Mouse (Mus musculus): ENCODE measurements around the gene S100a4. TPM values are rescaled to one million over a fixed set of nuclear protein-coding genes. Genes with fewer than 3 reads are reported as not detected.
A peak's percentile ranks its signal among the peaks of the same experiment; 100 is the strongest.

S100a4 gene
- polyA plus RNA-seq, 1 experiment from 2014 or later, result 1.4 TPM

GRCm38 (mm10) chr3:90613461-90614147 is 10.0 kb downstream of the S100a4 start:
- Histone ChIP-seq H3K9ac (replicated peaks) (no peak overlapping the region), H3K4me3 (no peak overlapping the region), H3K4me2 (replicated peaks) (peak overlapping the region; percentile 70), H3K9me3 (0 out of 2 replicates have a peak, but pooled peaks cover 3% of the 10 kb centered on the region), H3K4me1 (peaks cover 8% of the 10 kb centered on the region; the same call in 1 of the 2 replicates), H3K27me3 (peaks cover 20% of the 10 kb centered on the region), H3K36me3 (no peaks in the 10 kb centered on the region), H3K27ac (replicated peaks) (no peak overlapping the region)
- ATAC-seq (ENCODE audit: low FRiP score, low read depth), result 0 out of 2 replicates have a peak, but pooled peaks have one; percentile 5
- WGBS, result 71% methylated on average over 7 of the region's 7 CpGs

GRCm38 (mm10) chr3:90614148-90614530 is 10.6 kb downstream of the S100a4 start:
- WGBS, result 86% methylated on average over 6 of the region's 6 CpGs
- Histone ChIP-seq H3K9ac (replicated peaks) (no peak overlapping the region), H3K4me1 (peaks cover 8% of the 10 kb centered on the region; the same call in 1 of the 2 replicates), H3K27me3 (peaks cover 20% of the 10 kb centered on the region), H3K27ac (replicated peaks) (no peak overlapping the region), H3K36me3 (no peaks in the 10 kb centered on the region), H3K4me2 (replicated peaks) (no peak overlapping the region), H3K9me3 (0 out of 2 replicates have a peak, but pooled peaks cover 3% of the 10 kb centered on the region), H3K4me3 (no peak overlapping the region)
- no peak for ATAC-seq (ENCODE audit: low FRiP score, low read depth)

- no peak overlapping the region for H3K4me3 ChIP-seq
- ATAC-seq (ENCODE audit: low FRiP score, low read depth), result no peak
Measured at GRCm38 (mm10) chr3:90614611-90615251, 11.2 kb downstream of the S100a4 start.

GRCm38 (mm10) chr3:90615415-90615814 is 11.8 kb downstream of the S100a4 start:
- 0 out of 2 replicates have a peak, but pooled peaks cover 3% of the 10 kb centered on the region for H3K9me3 ChIP-seq
- 8% methylated on average over 7 of the region's 7 CpGs for WGBS
- H3K27ac ChIP-seq (replicated peaks), result no peak overlapping the region
- H3K4me1 ChIP-seq, result peaks cover 8% of the 10 kb centered on the region; the same call in 1 of the 2 replicates
- no peak overlapping the region for H3K4me3 ChIP-seq
- H3K36me3 ChIP-seq, result no peaks in the 10 kb centered on the region
- H3K27me3 ChIP-seq, result peaks cover 20% of the 10 kb centered on the region
- peak; percentile 35; the same call in 1 of the 2 replicates for ATAC-seq (ENCODE audit: low FRiP score, low read depth)
- no peak overlapping the region for H3K9ac ChIP-seq (replicated peaks)
- H3K4me2 ChIP-seq (replicated peaks), result no peak overlapping the region

More at GRCm38 (mm10) chr3:90614611-90615251, 11.2 kb downstream of the S100a4 start:
- peaks cover 20% of the 10 kb centered on the region for H3K27me3 ChIP-seq
- H3K9me3 ChIP-seq, result 0 out of 2 replicates have a peak, but pooled peaks cover 3% of the 10 kb centered on the region
- H3K9ac ChIP-seq (replicated peaks), result no peak overlapping the region
- WGBS, result 81% methylated on average over 11 of the region's 11 CpGs
- peaks cover 8% of the 10 kb centered on the region; the same call in 1 of the 2 replicates for H3K4me1 ChIP-seq
- H3K36me3 ChIP-seq, result no peaks in the 10 kb centered on the region
- no peak overlapping the region for H3K27ac ChIP-seq (replicated peaks)
- H3K4me2 ChIP-seq (replicated peaks), result no peak overlapping the region

GRCm38 (mm10) chr3:90615911-90616310 is 12.3 kb downstream of the S100a4 start:
- H3K27me3 ChIP-seq, result peaks cover 20% of the 10 kb centered on the region
- no peak for ATAC-seq (ENCODE audit: low FRiP score, low read depth)
- H3K4me2 ChIP-seq (replicated peaks), result no peak overlapping the region
- H3K27ac ChIP-seq (replicated peaks), result no peak overlapping the region
- 0 out of 2 replicates have a peak, but pooled peaks cover 3% of the 10 kb centered on the region for H3K9me3 ChIP-seq
- 81% methylated on average over 1 of the region's 1 CpGs for WGBS
- peaks cover 8% of the 10 kb centered on the region; the same call in 1 of the 2 replicates for H3K4me1 ChIP-seq
- H3K9ac ChIP-seq (replicated peaks), result no peak overlapping the region
- H3K4me3 ChIP-seq, result no peak overlapping the region
- H3K36me3 ChIP-seq, result no peaks in the 10 kb centered on the region

GRCm38 (mm10) chr3:90617586-90617985 is 14.0 kb downstream of the S100a4 start:
- Histone ChIP-seq H3K27ac (replicated peaks) (no peak overlapping the region), H3K27me3 (peaks cover 20% of the 10 kb centered on the region), H3K4me2 (replicated peaks) (no peak overlapping the region), H3K9ac (replicated peaks) (no peak overlapping the region), H3K4me3 (no peak overlapping the region), H3K9me3 (0 out of 2 replicates have a peak, but pooled peaks cover 3% of the 10 kb centered on the region), H3K36me3 (no peaks in the 10 kb centered on the region), H3K4me1 (peaks cover 8% of the 10 kb centered on the region; the same call in 1 of the 2 replicates)
- WGBS, result 10% methylated on average over 1 of the region's 1 CpGs
- ATAC-seq (ENCODE audit: low FRiP score, low read depth), result no peak

GRCm38 (mm10) chr3:90621552-90621951 is 18.0 kb downstream of the S100a4 start:
- no peak overlapping the region for H3K9ac ChIP-seq (replicated peaks)
- no peak overlapping the region for H3K4me2 ChIP-seq (replicated peaks)
- H3K4me3 ChIP-seq, result no peak overlapping the region
- H3K36me3 ChIP-seq, result no peaks in the 10 kb centered on the region
- 61% methylated on average over 7 of the region's 7 CpGs for WGBS
- 0 out of 2 replicates have a peak, but pooled peaks cover 3% of the 10 kb centered on the region for H3K9me3 ChIP-seq
- peaks cover 14% of the 10 kb centered on the region for H3K4me1 ChIP-seq
- H3K27ac ChIP-seq (replicated peaks), result no peak overlapping the region
- no peaks in the 10 kb centered on the region; the same call in 1 of the 2 replicates for H3K27me3 ChIP-seq
- no peak for ATAC-seq (ENCODE audit: low FRiP score, low read depth)

GRCm38 (mm10) chr3:90623435-90624071 is 20.0 kb downstream of the S100a4 start:
- Histone ChIP-seq H3K27ac (replicated peaks) (peak overlapping the region; percentile 36; the same call in 1 of the 2 replicates), H3K36me3 (no peaks in the 10 kb centered on the region), H3K27me3 (no peaks in the 10 kb centered on the region; the same call in 1 of the 2 replicates), H3K9ac (replicated peaks) (no peak overlapping the region), H3K4me3 (no peak overlapping the region), H3K4me1 (peaks cover 14% of the 10 kb centered on the region), H3K4me2 (replicated peaks) (no peak overlapping the region), H3K9me3 (no peaks in the 10 kb centered on the region)
- 0 out of 2 replicates have a peak, but pooled peaks have one; percentile 58 for ATAC-seq (ENCODE audit: low FRiP score, low read depth)
- WGBS, result 11% methylated on average over 2 of the region's 2 CpGs

- H3K9me3 ChIP-seq, result no peaks in the 10 kb centered on the region
- 79% methylated on average over 5 of the region's 5 CpGs for WGBS
- no peak overlapping the region for H3K9ac ChIP-seq (replicated peaks)
- H3K27ac ChIP-seq (replicated peaks), result no peak overlapping the region
- H3K4me3 ChIP-seq, result no peak overlapping the region
- H3K36me3 ChIP-seq, result no peaks in the 10 kb centered on the region
- no peaks in the 10 kb centered on the region; the same call in 1 of the 2 replicates for H3K27me3 ChIP-seq
- no peak for ATAC-seq (ENCODE audit: low FRiP score, low read depth)
- H3K4me1 ChIP-seq, result peaks cover 14% of the 10 kb centered on the region
- no peak overlapping the region for H3K4me2 ChIP-seq (replicated peaks)
Measured at GRCm38 (mm10) chr3:90625496-90625895, 21.9 kb downstream of the S100a4 start.

- Histone ChIP-seq H3K27me3 (no peaks in the 10 kb centered on the region; the same call in 1 of the 2 replicates), H3K4me1 (peaks cover 14% of the 10 kb centered on the region), H3K36me3 (no peaks in the 10 kb centered on the region), H3K4me2 (replicated peaks) (no peak overlapping the region), H3K9me3 (no peaks in the 10 kb centered on the region), H3K27ac (replicated peaks) (no peak overlapping the region), H3K4me3 (no peak overlapping the region), H3K9ac (replicated peaks) (no peak overlapping the region)
- ATAC-seq (ENCODE audit: low FRiP score, low read depth), result no peak
- 79% methylated on average over 9 of the region's 9 CpGs for WGBS
Measured at GRCm38 (mm10) chr3:90626266-90627021, 22.9 kb downstream of the S100a4 start.

- Histone ChIP-seq H3K9ac (replicated peaks) (no peak overlapping the region), H3K4me3 (no peak overlapping the region), H3K9me3 (no peaks in the 10 kb centered on the region), H3K4me1 (peaks cover 14% of the 10 kb centered on the region), H3K36me3 (no peaks in the 10 kb centered on the region), H3K4me2 (replicated peaks) (no peak overlapping the region), H3K27ac (replicated peaks) (no peak overlapping the region), H3K27me3 (no peaks in the 10 kb centered on the region)
- 93% methylated on average over 5 of the region's 5 CpGs for WGBS
- ATAC-seq (ENCODE audit: low FRiP score, low read depth), result no peak
Measured at GRCm38 (mm10) chr3:90627366-90627765, 23.8 kb downstream of the S100a4 start.

Measured in midbrain, embryonic 12.5 days (tissue).